Mouse (Mus musculus) bone marrow macrophage, adult 2 months (primary cell): ENCODE results near the gene Lsmem1.

Experiments
- CTCF ChIP-seq: IDR thresholded peaks from 2 replicates; pipeline ENCODE4 v1.5.1; 2012; ENCODE audit warnings: low read depth, mild to moderate bottlenecking, low read length, moderate library complexity
- POLR2A ChIP-seq: IDR thresholded peaks from 2 replicates; pipeline ENCODE4 v1.6.1; 2012; ENCODE audit warnings: mild to moderate bottlenecking, low read depth, low read length, borderline replicate concordance

- TF ChIP-seq POLR2A (no peak), CTCF (no peak)
These were observed 1.4 kb upstream of the Lsmem1 start for GRCm38 (mm10) chr12:40200484-40201235.
